Mouse (Mus musculus) bone marrow macrophage, adult 2 months (primary cell): ENCODE data around the gene Slc35e2.
"Not testable (repeated sequence)": the region's sequence is repeated elsewhere in the genome, so short reads cannot be mapped to it uniquely, and the experiment has no call there.

Experiments used
- CTCF ChIP-seq: IDR thresholded peaks from 2 replicates; pipeline ENCODE4 v1.5.1; 2012; ENCODE audit warnings: low read depth, mild to moderate bottlenecking, low read length, moderate library complexity
- POLR2A ChIP-seq: IDR thresholded peaks from 2 replicates; pipeline ENCODE4 v1.6.1; 2012; ENCODE audit warnings: mild to moderate bottlenecking, low read depth, low read length, borderline replicate concordance

- TF ChIP-seq POLR2A, CTCF: not testable (repeated sequence)
Measured at GRCm38 (mm10) chr4:155670236-155670635, 69.0 kb downstream of the Slc35e2 start.
